In the genomic region with DNA sequence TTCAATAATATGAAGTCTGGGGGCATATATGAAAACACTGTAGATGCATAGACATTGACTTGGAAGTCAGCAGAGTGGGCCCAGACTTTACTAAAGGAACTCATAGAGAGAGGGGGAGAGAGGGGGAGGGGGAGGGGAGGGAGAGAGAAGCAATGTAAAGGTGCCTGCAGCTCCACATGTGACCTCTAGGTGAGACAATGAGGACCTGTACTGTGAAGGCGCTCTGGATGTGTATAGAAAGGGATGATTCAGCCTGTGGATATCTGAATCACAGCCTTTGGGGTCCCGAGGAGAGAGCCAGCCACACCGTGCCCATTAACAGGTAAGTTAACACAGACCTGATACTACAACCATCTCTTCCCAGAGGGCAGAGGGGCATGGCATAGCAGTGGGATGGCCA, we compare ENCODE assay signal across 32 mouse cellular contexts. TPM values are rescaled to one million over a fixed set of nuclear protein-coding genes. Genes with fewer than 3 reads are reported as not detected.
A peak's percentile ranks its signal among the peaks of the same experiment; 100 is the strongest.
DNase-seq lines count a peak whose midpoint lies in the region; ATAC-seq and TF ChIP-seq lines count a peak whose summit lies in the region.
"Had no signal": no experiment of that assay in that cellular context is flagged by ENCODE, and none has a peak within 500 bp of the region (broad histone marks: within the 10 kb centered on the region; RNA-seq: fewer than 3 reads in every experiment).

No protein-coding gene starts in this region.

- no peaks in the 10 kb centered on the region for H3K36me3 ChIP-seq in CH12.LX (replicated peaks in 1 of 2; ENCODE audit: control insufficient read depth in 1 of 2, insufficient read depth in 1 of 2, low read length in 1 of 2)
- no peaks in the 10 kb centered on the region for H3K36me3 ChIP-seq in MEL (ENCODE audit: control insufficient read depth in 1 of 2, insufficient read depth in 2 of 2, low read length in 2 of 2)
- H3K36me3 ChIP-seq: embryonic facial prominence, embryonic 12.5 days; forebrain, embryonic 15.5 days; heart, embryonic 10.5 days; heart, embryonic 15.5 days; limb, embryonic 10.5 days; limb, embryonic 15.5 days; lung, embryonic 15.5 days; midbrain, embryonic 10.5 days; midbrain, embryonic 15.5 days; neural tube, embryonic 15.5 days had no signal

- H3K4me2 ChIP-seq in CH12.LX (ENCODE audit: insufficient read depth, low read depth, poor library complexity, severe bottlenecking) = no peak overlapping the region
- H3K4me2 ChIP-seq: embryonic facial prominence, embryonic 12.5 days; forebrain, embryonic 15.5 days; heart, embryonic 15.5 days; limb, embryonic 15.5 days; lung, embryonic 15.5 days; midbrain, embryonic 15.5 days; neural tube, embryonic 15.5 days had no signal

- in situ Hi-C loops in CH12.LX (cut with MboI; ENCODE audit: low pct_ligation_motif_present, low pct_unique_long_range_greater_than_20kb, low sequenced_read_pairs) = no loop called here

- no peak for DNase-seq in layer of hippocampus, adult 2 months (ENCODE audit: low spot score in 2 of 2)
- no peak for DNase-seq in layer of hippocampus, adult 8-10 months (ENCODE audit: low spot score in 2 of 2)
- DNase-seq in CH12.LX (ENCODE audit: extremely low read depth) (peak; percentile 12), MEL (ENCODE audit: low read depth, low spot score) (peak; percentile 5)
- DNase-seq in right cerebral cortex, postnatal 36 days (ENCODE audit: low spot score in 2 of 2) = no peak
- DNase-seq: adrenal gland, adult 2 months; cerebellum, adult 8-10 months; cerebellum, postnatal 25 days; gastrocnemius, postnatal 25 days; heart, adult 11 months; kidney, adult 11 months; kidney, postnatal 36 days; layer of hippocampus, postnatal 36 days; right cerebral cortex, postnatal 25 days; spleen, adult 18-20 months; thymus, postnatal 14 days had no signal

- no peak overlapping the region for H3K4me3 ChIP-seq in layer of hippocampus, adult 2 months
- H3K4me3 ChIP-seq in CH12.LX (replicated peaks in 1 of 3; ENCODE audit: low read depth in 2 of 3, low read length in 2 of 3, poor library complexity in 1 of 3) (no peak overlapping the region), MEL (ENCODE audit: control insufficient read depth in 1 of 2, insufficient read depth in 1 of 2, low read depth in 2 of 2, low read length in 2 of 2) (no peak overlapping the region)
- H3K4me3 ChIP-seq: embryonic facial prominence, embryonic 12.5 days; forebrain, embryonic 15.5 days; heart, embryonic 10.5 days; heart, embryonic 15.5 days; limb, embryonic 10.5 days; limb, embryonic 15.5 days; lung, embryonic 15.5 days; midbrain, embryonic 10.5 days; midbrain, embryonic 15.5 days; neural tube, embryonic 15.5 days had no signal

- ATAC-seq in megakaryocyte-erythroid progenitor cell, adult 5-6 weeks (replicated peaks; ENCODE audit: low FRiP score, low TSS enrichment, poor library complexity, severe bottlenecking) = peak; percentile 50
- ATAC-seq in megakaryocyte progenitor cell, adult 5-6 weeks (replicated peaks; ENCODE audit: poor library complexity) = no peak
- ATAC-seq: activated CD4-positive, CD25-positive, alpha-beta regulatory T cell, adult 4 months; forebrain, embryonic 15.5 days; hindbrain, embryonic 16.5 days; midbrain, embryonic 15.5 days had no signal

- TF ChIP-seq EP300 in CH12.LX (IDR thresholded peaks at IDR 0.05; ENCODE audit: low read length) (no peak), MEL (IDR thresholded peaks at IDR 0.05; ENCODE audit: low read depth in 1 of 2, low read length in 2 of 2) (no peak)

- H3K27ac ChIP-seq in layer of hippocampus, adult 2 months = no peak overlapping the region
- no peak overlapping the region for H3K27ac ChIP-seq in CH12.LX (ENCODE audit: insufficient read depth, low read depth)
- no peak overlapping the region for H3K27ac ChIP-seq in MEL (ENCODE audit: control insufficient read depth, low read depth, low read length)
- H3K27ac ChIP-seq: embryonic facial prominence, embryonic 12.5 days; forebrain, embryonic 15.5 days; heart, embryonic 10.5 days; heart, embryonic 15.5 days; limb, embryonic 15.5 days; liver, embryonic 14.5 days; lung, embryonic 15.5 days; macrophage; midbrain, embryonic 10.5 days; midbrain, embryonic 15.5 days; neural tube, embryonic 15.5 days had no signal

- TF ChIP-seq RAD21 in CH12.LX (IDR thresholded peaks at IDR 0.05; ENCODE audit: low read depth, low read length) = no peak; the same call in 1 of the 2 replicates
- TF ChIP-seq RAD21 in MEL (IDR thresholded peaks at IDR 0.05; ENCODE audit: low read depth, low read length) = no peak

- peaks cover 2% of the 10 kb centered on the region for H3K9me3 ChIP-seq in CH12.LX (replicated peaks; ENCODE audit: low read length)
- no peaks in the 10 kb centered on the region for H3K9me3 ChIP-seq in MEL (replicated peaks; ENCODE audit: insufficient read depth, low read length)
- H3K9me3 ChIP-seq: embryonic facial prominence, embryonic 12.5 days; forebrain, embryonic 15.5 days; heart, embryonic 10.5 days; heart, embryonic 15.5 days; limb, embryonic 10.5 days; limb, embryonic 15.5 days; lung, embryonic 15.5 days; midbrain, embryonic 10.5 days; midbrain, embryonic 15.5 days; neural tube, embryonic 15.5 days had no signal

- no peak overlapping the region for H3K9ac ChIP-seq in CH12.LX (ENCODE audit: insufficient read depth, low read depth)
- no peak overlapping the region for H3K9ac ChIP-seq in MEL (ENCODE audit: control insufficient read depth, low read depth, low read length, poor library complexity, severe bottlenecking)
- H3K9ac ChIP-seq: embryonic facial prominence, embryonic 12.5 days; forebrain, embryonic 15.5 days; heart, embryonic 15.5 days; limb, embryonic 15.5 days; liver, embryonic 14.5 days; lung, embryonic 15.5 days; midbrain, embryonic 15.5 days; neural tube, embryonic 15.5 days had no signal

- TF ChIP-seq POLR2A in CH12.LX (IDR thresholded peaks at IDR 0.05; ENCODE audit: low read depth, low read length) = no peak
- no peak for TF ChIP-seq POLR2A in MEL (IDR thresholded peaks at IDR 0.05; ENCODE audit: control insufficient read depth in 1 of 2, insufficient read depth in 1 of 2, low read depth in 1 of 2, low read length in 2 of 2, poor library complexity in 1 of 2)

- dilution Hi-C loops in CH12.LX (cut with MboI; ENCODE audit: extremely low pct_ligation_motif_present, extremely low pct_unique_long_range_greater_than_20kb, low sequenced_read_pairs) = no loop called here

- TF ChIP-seq CTCF in layer of hippocampus, adult 2 months (conservative IDR thresholded peaks at IDR 0.05) = peak; percentile 26; the same call in 1 of the 2 replicates
- TF ChIP-seq CTCF in CH12.LX (conservative IDR thresholded peaks at IDR 0.05 in 1 of 2, IDR thresholded peaks at IDR 0.05 in 1 of 2; ENCODE audit: low read depth in 2 of 2, low read length in 2 of 2) (peak in 1 of 2 experiments; percentile 28; a peak in 3 of 4 replicates), MEL (IDR thresholded peaks at IDR 0.05 in 2 of 3, conservative IDR thresholded peaks at IDR 0.05 in 1 of 3; ENCODE audit: control insufficient read depth in 1 of 3, insufficient read depth in 1 of 3, low read depth in 2 of 3, low read length in 3 of 3, poor library complexity in 1 of 3, severe bottlenecking in 1 of 3) (peak in 1 of 3 experiments; percentile 4; a peak in 2 of 6 replicates)

- H3K27me3 ChIP-seq in CH12.LX (replicated peaks) (peaks cover 13% of the 10 kb centered on the region), MEL (ENCODE audit: control insufficient read depth in 1 of 2, insufficient read depth in 2 of 2, low read length in 2 of 2) (peaks cover 8 to 15% of the 10 kb centered on the region in 2 experiments; a peak in 2 of 4 replicates)
- H3K27me3 ChIP-seq: embryonic facial prominence, embryonic 12.5 days; forebrain, embryonic 15.5 days; heart, embryonic 15.5 days; limb, embryonic 15.5 days; lung, embryonic 15.5 days had no signal

- H3K79me2 ChIP-seq in CH12.LX (replicated peaks; ENCODE audit: control insufficient read depth, extremely low read depth, insufficient read depth, poor library complexity, severe bottlenecking) (no peaks in the 10 kb centered on the region), MEL (ENCODE audit: control insufficient read depth, insufficient read depth, low read length, poor library complexity) (no peaks in the 10 kb centered on the region)

- peaks cover 0 to 4% of the 10 kb centered on the region in 2 experiments; a peak in 2 of 4 replicates for H3K4me1 ChIP-seq in CH12.LX (ENCODE audit: control insufficient read depth in 1 of 2, insufficient read depth in 2 of 2)
- peaks cover 0 to 2% of the 10 kb centered on the region in 2 experiments; a peak in 1 of 4 replicates for H3K4me1 ChIP-seq in MEL (ENCODE audit: control insufficient read depth in 1 of 2, insufficient read depth in 2 of 2, low read length in 2 of 2)

TF ChIP-seq in CH12.LX, 34 proteins besides CTCF, POLR2A, EP300 and RAD21 (continues in another document):
- TF ChIP-seq HCFC1 (IDR thresholded peaks at IDR 0.05; ENCODE audit: low read depth, low read length) (no peak), JUN (IDR thresholded peaks at IDR 0.05; ENCODE audit: insufficient read depth, low read depth, low read length) (no peak), MYC (IDR thresholded peaks at IDR 0.05; ENCODE audit: low read depth, low read length) (no peak), IRF4 (IDR thresholded peaks at IDR 0.05; ENCODE audit: low read depth, low read length) (no peak), MAFK (IDR thresholded peaks at IDR 0.05; ENCODE audit: insufficient replicate concordance, low read length) (no peak), ELF1 (IDR thresholded peaks at IDR 0.05; ENCODE audit: low read depth, low read length) (no peak)

TF ChIP-seq in MEL, 35 proteins besides CTCF, POLR2A, EP300 and RAD21 (continues in another document):
- no peak for TF ChIP-seq ETS1 (IDR thresholded peaks at IDR 0.05; ENCODE audit: low read depth, low read length)
- no peak for TF ChIP-seq SMC3 (IDR thresholded peaks at IDR 0.05; ENCODE audit: low read depth, low read length)
- no peak for TF ChIP-seq E2F4 (IDR thresholded peaks at IDR 0.05; ENCODE audit: borderline replicate concordance, low read depth, low read length)
- TF ChIP-seq CHD1 (IDR thresholded peaks at IDR 0.05; ENCODE audit: low read depth, low read length) = no peak
- no peak for TF ChIP-seq BHLHE40 (IDR thresholded peaks at IDR 0.05; ENCODE audit: borderline replicate concordance, low read depth, low read length)
- TF ChIP-seq GABPA (IDR thresholded peaks at IDR 0.05; ENCODE audit: low read depth, low read length) = no peak

RNA-seq across cellular contexts. Expression of a gene that starts 40.2 kb away (rescaled TPM):
- 10 to 100 TPM; 23.3 to 32.7 TPM for total RNA-seq in layer of hippocampus, adult 2 months (2021)
- 10 to 100 TPM; 21.8 to 37.1 (median 23.1) TPM for total RNA-seq in layer of hippocampus, adult 8-10 months (2022)
- total RNA-seq in CH12.LX (2012; rRNA removed) (3.4 and 3.6 TPM in 2 replicates), CH12.LX (2014; rRNA removed) (1.4 and 2.4 TPM in 2 replicates), MEL (2012; rRNA removed) (3.0 and 3.9 TPM in 2 replicates)
- polyA plus RNA-seq in CH12.LX (2012; ENCODE audit: insufficient read length, low read depth) (0.53 and 1.6 TPM in 2 replicates), MEL (2012; ENCODE audit: insufficient read depth in 1 of 2, insufficient read length in 2 of 2, low read depth in 1 of 2, low replicate concordance in 2 of 2, missing spikeins in 1 of 2) (1 to 10 TPM in 1 of 2 experiments, not detected in 1; 2.3 TPM)
- total RNA-seq in megakaryocyte-erythroid progenitor cell, adult 5-6 weeks (2014; fragmentation: Nextera tagmentation) = 1.5 and 6.9 TPM in 2 replicates
- total RNA-seq in megakaryocyte-erythroid progenitor cell, adult 5-6 weeks (2017) = 2.9 and 5.1 TPM in 2 replicates
- total RNA-seq in megakaryocyte progenitor cell, adult 5-6 weeks (2015) = 0.24 and 0.47 TPM in 2 replicates
- total RNA-seq in megakaryocyte progenitor cell, adult 5-6 weeks (2017) = 0.41 and 6.0 TPM in 2 replicates
- polyA plus RNA-seq: activated CD4-positive, CD25-positive, alpha-beta regulatory T cell, adult 4 months; macrophage had no signal

Comparison
In these comparisons a context has a peak if more than half of its experiments do, and no peak if none do; other contexts are left out.
1. DNase-seq: peak in CH12.LX (single experiment) and MEL (single experiment); none in layer of hippocampus, adult 2 months (0 of 2), layer of hippocampus, adult 8-10 months (0 of 2) and right cerebral cortex, postnatal 36 days (0 of 2).